ENCODE assay signal across 7 mouse cellular contexts in the genomic region with DNA sequence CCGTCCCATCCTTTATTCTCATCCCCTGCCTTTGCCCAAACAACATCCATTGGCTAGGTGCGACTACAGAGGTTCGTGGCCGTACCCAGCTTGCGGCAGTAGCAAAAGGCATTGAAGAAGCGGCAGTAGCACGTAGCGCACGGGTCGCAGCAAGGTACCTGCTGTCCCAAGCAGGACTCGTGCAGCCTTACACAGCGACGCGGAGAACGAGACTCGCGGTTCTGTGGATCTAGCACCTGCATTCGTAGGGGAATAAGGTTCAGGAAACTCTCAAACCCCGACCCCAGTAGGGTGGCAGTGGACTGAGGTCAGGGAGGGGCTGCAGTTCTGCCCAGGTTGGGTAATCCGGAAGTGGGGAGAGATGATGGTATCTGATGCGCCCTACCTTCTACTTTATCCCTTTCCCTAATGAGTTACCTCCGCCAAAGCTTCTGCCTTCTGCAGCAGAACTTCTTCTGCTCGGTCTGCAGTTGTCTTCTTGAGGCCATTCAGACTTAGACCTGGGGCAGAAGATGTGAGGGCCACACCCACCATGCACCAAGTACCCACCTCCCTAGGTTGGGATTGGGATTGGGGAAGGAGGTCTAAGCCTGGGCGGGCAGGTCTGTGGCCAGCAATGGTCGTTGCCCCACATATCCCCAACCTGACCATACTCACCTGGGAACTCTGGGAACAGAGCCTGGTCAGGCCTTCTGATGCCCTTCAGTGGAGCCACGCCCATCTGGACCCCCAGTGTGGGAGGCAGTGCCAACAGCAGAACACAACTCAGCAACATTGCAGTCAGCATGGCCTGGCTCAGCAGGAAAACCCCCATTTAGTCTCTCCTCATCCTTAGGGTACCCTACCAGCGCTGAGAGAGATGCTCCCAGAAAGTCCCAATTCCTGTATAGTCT. TPM values are rescaled to one million over a fixed set of nuclear protein-coding genes. Genes with fewer than 3 reads are reported as not detected.
DNase-seq lines count a peak whose midpoint lies in the region; ATAC-seq lines count a peak whose summit lies in the region.

No protein-coding gene starts in this region.

- H3K36me3 ChIP-seq in heart, embryonic 15.5 days: no peaks in the 10 kb centered on the region
- H3K36me3 ChIP-seq in limb, embryonic 11.5 days (ENCODE audit: control insufficient read depth, insufficient read depth, low read length): no peaks in the 10 kb centered on the region
- no peaks in the 10 kb centered on the region for H3K36me3 ChIP-seq in midbrain, embryonic 15.5 days (replicated peaks)

- peak overlapping the region; percentile 87 for H3K4me3 ChIP-seq in heart, embryonic 15.5 days
- peak overlapping the region; percentile 90 for H3K4me3 ChIP-seq in limb, embryonic 11.5 days (ENCODE audit: low read depth, low read length)
- H3K4me3 ChIP-seq in midbrain, embryonic 15.5 days: peak overlapping the region; percentile 82

- H3K9me3 ChIP-seq in heart, embryonic 15.5 days (replicated peaks): no peaks in the 10 kb centered on the region
- no peaks in the 10 kb centered on the region for H3K9me3 ChIP-seq in limb, embryonic 11.5 days (ENCODE audit: control insufficient read depth, low read length)
- H3K9me3 ChIP-seq in midbrain, embryonic 15.5 days: no peaks in the 10 kb centered on the region

- peaks cover 29% of the 10 kb centered on the region for H3K4me1 ChIP-seq in heart, embryonic 15.5 days (replicated peaks)
- peaks cover 8% of the 10 kb centered on the region for H3K4me1 ChIP-seq in limb, embryonic 11.5 days (ENCODE audit: control insufficient read depth, insufficient read depth, low read length)
- peaks cover 41% of the 10 kb centered on the region for H3K4me1 ChIP-seq in midbrain, embryonic 15.5 days

- peak; percentile 17 for ATAC-seq in CD4-positive, CD25-positive, alpha-beta regulatory T cell, adult 4 months
- no peak; the same call in 1 of the 2 replicates for ATAC-seq in heart, embryonic 15.5 days (replicated peaks; ENCODE audit: insufficient number of reproducible peaks, insufficient read depth, low FRiP score, low read depth)
- no peak for ATAC-seq in limb, embryonic 11.5 days (ENCODE audit: insufficient number of reproducible peaks, low FRiP score, low TSS enrichment, low read depth)
- ATAC-seq in midbrain, embryonic 15.5 days (replicated peaks): peak; percentile 34; the same call in 1 of the 2 replicates

- H3K27ac ChIP-seq in heart, embryonic 15.5 days: no peak overlapping the region; the same call in 1 of the 2 replicates
- H3K27ac ChIP-seq in limb, embryonic 11.5 days (replicated peaks; ENCODE audit: low read depth, low read length): no peak overlapping the region
- peak overlapping the region; percentile 89; the same call in 1 of the 2 replicates for H3K27ac ChIP-seq in midbrain, embryonic 15.5 days

- H3K27me3 ChIP-seq in heart, embryonic 15.5 days: no peaks in the 10 kb centered on the region
- no peaks in the 10 kb centered on the region for H3K27me3 ChIP-seq in limb, embryonic 11.5 days (ENCODE audit: control insufficient read depth, insufficient read depth, low read length)
- H3K27me3 ChIP-seq in midbrain, embryonic 15.5 days (replicated peaks): no peaks in the 10 kb centered on the region

- peak overlapping the region; percentile 54 for H3K9ac ChIP-seq in heart, embryonic 15.5 days
- H3K9ac ChIP-seq in limb, embryonic 11.5 days (ENCODE audit: low read length): peak overlapping the region; percentile 61
- peak overlapping the region; percentile 43 for H3K9ac ChIP-seq in midbrain, embryonic 15.5 days

- 21% methylated on average over 27 of the region's 27 CpGs for WGBS in heart, embryonic 15.5 days
- 27% methylated on average over 27 of the region's 27 CpGs for WGBS in limb, embryonic 11.5 days
- WGBS in midbrain, embryonic 15.5 days: 25% methylated on average over 27 of the region's 27 CpGs

- peak overlapping the region; percentile 80 for H3K4me2 ChIP-seq in heart, embryonic 15.5 days
- peak overlapping the region; percentile 93 for H3K4me2 ChIP-seq in limb, embryonic 11.5 days (ENCODE audit: low read depth, severe bottlenecking)
- peak overlapping the region; percentile 81 for H3K4me2 ChIP-seq in midbrain, embryonic 15.5 days

- DNase-seq in B cell, adult 2 months: peak; percentile 42 to 51
- DNase-seq in cerebellum, postnatal 25 days: peak; percentile 16 to 44
- peak; percentile 44 for DNase-seq in limb, embryonic 11.5 days (ENCODE audit: low spot score)
- DNase-seq in thymus, postnatal 0 days (ENCODE audit: low spot score): peak; percentile 37

RNA-seq across cellular contexts. Expression of a gene that starts 1.1 kb away (rescaled TPM):
- polyA plus RNA-seq in CD4-positive, CD25-positive, alpha-beta regulatory T cell, adult 4 months (2017; shearing (Covaris generic)): 10 to 100 TPM; 33.7 to 36.8 TPM
- polyA plus RNA-seq in heart, embryonic 15.5 days (2015; fragmentation: Nextera tagmentation; extraction: Ambion mirVana): 50.0 and 63.3 TPM in 2 replicates
- 71.7 and 81.5 TPM in 2 replicates for polyA plus RNA-seq in limb, embryonic 11.5 days (2014; fragmentation: Nextera tagmentation; extraction: Ambion mirVana)
- polyA plus RNA-seq in midbrain, embryonic 15.5 days (2015; fragmentation: Nextera tagmentation; extraction: Ambion mirVana): 234 and 240 TPM in 2 replicates
- polyA plus RNA-seq in thymus, postnatal 0 days (2015; fragmentation: Nextera tagmentation; extraction: Ambion mirVana): 97.3 and 105 TPM in 2 replicates

RNA-seq across cellular contexts. Expression of a gene that starts 38.1 kb away (rescaled TPM):
- polyA plus RNA-seq in CD4-positive, CD25-positive, alpha-beta regulatory T cell, adult 4 months (2017; shearing (Covaris generic)): 10 to 100 TPM in 1 of 2 experiments, 1 to 10 TPM in 1; 7.8 to 12.6 TPM
- 27.9 and 36.5 TPM in 2 replicates for polyA plus RNA-seq in heart, embryonic 15.5 days (2015; fragmentation: Nextera tagmentation; extraction: Ambion mirVana)
- 13.1 and 14.1 TPM in 2 replicates for polyA plus RNA-seq in limb, embryonic 11.5 days (2014; fragmentation: Nextera tagmentation; extraction: Ambion mirVana)
- 35.4 and 36.5 TPM in 2 replicates for polyA plus RNA-seq in midbrain, embryonic 15.5 days (2015; fragmentation: Nextera tagmentation; extraction: Ambion mirVana)
- 28.5 and 30.8 TPM in 2 replicates for polyA plus RNA-seq in thymus, postnatal 0 days (2015; fragmentation: Nextera tagmentation; extraction: Ambion mirVana)

RNA-seq across cellular contexts. Expression of a gene that starts 48.4 kb away (rescaled TPM):
- not detected for polyA plus RNA-seq in CD4-positive, CD25-positive, alpha-beta regulatory T cell, adult 4 months (2017; shearing (Covaris generic))
- polyA plus RNA-seq in heart, embryonic 15.5 days (2015; fragmentation: Nextera tagmentation; extraction: Ambion mirVana): 0.15 and 0.58 TPM in 2 replicates
- 64.2 and 71.0 TPM in 2 replicates for polyA plus RNA-seq in limb, embryonic 11.5 days (2014; fragmentation: Nextera tagmentation; extraction: Ambion mirVana)
- 4.7 and 4.9 TPM in 2 replicates for polyA plus RNA-seq in midbrain, embryonic 15.5 days (2015; fragmentation: Nextera tagmentation; extraction: Ambion mirVana)
- polyA plus RNA-seq in thymus, postnatal 0 days (2015; fragmentation: Nextera tagmentation; extraction: Ambion mirVana): 0.26 and 0.28 TPM in 2 replicates

Comparison
In these comparisons a context has a peak if more than half of its experiments do, and no peak if none do; other contexts are left out.
1. ATAC-seq: peak in CD4-positive, CD25-positive, alpha-beta regulatory T cell, adult 4 months (single experiment) and midbrain, embryonic 15.5 days (single experiment); none in heart, embryonic 15.5 days (single experiment) and limb, embryonic 11.5 days (single experiment).
2. RNA of a gene that starts 48.4 kb away (polyA plus RNA-seq): 64.2 to 71.0 TPM in limb, embryonic 11.5 days; 4.7 to 4.9 TPM in midbrain, embryonic 15.5 days, 0.26 to 0.28 TPM in thymus, postnatal 0 days, 0.15 to 0.58 TPM in heart, embryonic 15.5 days and not detected in CD4-positive, CD25-positive, alpha-beta regulatory T cell, adult 4 months; every median in the first group is over 10 times any median in the second.
3. Peak in every context shown above with its lines, with median percentiles within 50 percentile points of each other: DNase-seq, H3K4me2 ChIP-seq, H3K4me3 ChIP-seq and H3K9ac ChIP-seq.